Mouse (Mus musculus): ENCODE data around the gene Dnajc16.

DNA sequence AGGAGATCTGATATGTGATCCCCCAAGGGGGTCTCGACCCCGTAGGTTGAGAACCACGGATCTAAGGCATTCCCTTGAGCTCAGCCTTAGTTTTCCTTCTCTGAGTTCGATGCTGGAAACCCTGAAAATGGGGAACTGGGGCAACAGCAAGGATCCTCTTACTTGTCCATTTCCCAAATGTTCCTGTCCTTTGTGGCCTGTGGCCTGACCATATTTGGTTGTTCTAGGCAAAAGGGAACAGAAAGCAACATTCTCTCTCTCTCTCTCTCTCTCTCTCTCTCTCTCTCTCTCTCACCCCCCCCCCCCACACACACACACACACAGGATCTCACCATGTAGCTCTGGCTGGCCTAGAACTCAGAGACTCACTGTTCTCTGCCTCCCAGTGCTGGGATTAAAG is 53.9 kb downstream of the Dnajc16 start:
- no peak for TF ChIP-seq EP300 (IDR thresholded peaks at IDR 0.05)
- TF ChIP-seq CTCF (IDR thresholded peaks at IDR 0.05) = no peak
